Mouse (Mus musculus): Measurements from ENCODE around the gene Htr2b. TPM values are rescaled to one million over a fixed set of nuclear protein-coding genes. Genes with fewer than 3 reads are reported as not detected.

Htr2b gene
- polyA plus RNA-seq, 1 experiment from 2014 or later: 1.4 TPM

DNA sequence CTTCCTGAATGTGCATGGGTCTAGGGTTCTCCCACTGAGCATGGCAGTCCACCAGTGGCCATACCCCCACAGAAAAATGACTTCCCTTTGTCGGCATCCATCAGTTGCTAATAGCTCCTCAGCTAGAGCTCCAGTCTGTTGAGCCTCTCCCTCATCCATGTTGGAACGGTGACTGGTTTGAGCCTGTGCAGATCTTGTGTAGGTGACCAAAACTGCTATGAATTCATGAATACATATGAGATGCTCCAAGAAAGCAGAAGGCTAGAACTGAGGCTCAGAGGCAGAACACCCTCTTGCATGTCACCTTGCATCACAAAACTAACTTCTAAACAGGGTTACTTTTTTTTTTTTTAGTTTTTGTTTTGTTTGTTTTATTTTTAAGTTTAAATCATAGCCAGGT is 35.2 kb downstream of the Htr2b start:
- Histone ChIP-seq H3K27me3 (no peaks in the 10 kb centered on the region), H3K4me2 (replicated peaks) (no peak overlapping the region), H3K36me3 (peaks cover 74% of the 10 kb centered on the region), H3K4me3 (replicated peaks) (no peak overlapping the region), H3K9ac (no peak overlapping the region), H3K9me3 (replicated peaks) (no peaks in the 10 kb centered on the region), H3K4me1 (no peaks in the 10 kb centered on the region), H3K27ac (replicated peaks) (no peak overlapping the region)
- ATAC-seq (ENCODE audit: insufficient number of reproducible peaks, low FRiP score, low TSS enrichment, low read depth): no peak
- 99% methylated on average over 2 of the region's 2 CpGs for WGBS

DNA sequence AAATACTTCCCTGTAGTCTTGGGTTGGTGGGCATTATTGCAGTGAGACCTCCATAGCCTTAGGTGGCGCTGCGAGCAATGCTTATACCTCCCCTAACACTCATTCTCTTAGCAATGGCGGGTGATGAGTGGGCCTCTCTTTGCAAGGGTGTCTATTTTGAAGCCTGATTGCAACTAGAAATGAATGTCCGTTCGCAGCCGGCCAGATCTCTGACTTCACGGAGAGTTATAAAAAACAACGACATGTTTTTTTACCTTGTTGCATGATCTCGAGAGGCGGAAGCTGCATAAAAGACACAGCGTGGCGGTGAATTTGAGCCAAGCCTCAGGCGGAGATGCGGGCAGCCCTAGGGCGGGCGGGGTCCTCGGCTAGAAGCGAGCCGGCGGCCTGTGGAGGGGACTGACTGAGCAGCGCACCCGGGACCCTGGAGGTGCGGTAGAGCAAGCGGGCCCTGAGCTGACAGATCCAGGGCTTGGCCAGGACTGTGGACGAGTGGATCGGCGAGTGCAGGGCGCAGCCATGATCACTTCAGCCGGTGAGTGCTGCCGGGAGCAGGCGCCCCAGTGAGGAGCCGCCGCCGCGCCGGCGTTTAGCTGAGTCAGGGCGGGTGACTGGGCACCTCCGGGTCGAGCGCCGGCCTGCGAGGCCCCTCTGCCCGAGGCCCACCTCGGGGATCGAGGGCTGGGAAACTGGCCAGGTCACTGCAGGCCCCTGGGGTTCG is 47.3 kb downstream of the Htr2b start, which contains the start of gene Psmd1:
TSS of gene Psmd1 (plus strand) at position 117 of the 721 bp plus-strand sequence.
- peak within 1 kb of the TSS; percentile 81 for H3K4me2 ChIP-seq (replicated peaks)
- peak; percentile 92 for ATAC-seq (ENCODE audit: insufficient number of reproducible peaks, low FRiP score, low TSS enrichment, low read depth)

DNA sequence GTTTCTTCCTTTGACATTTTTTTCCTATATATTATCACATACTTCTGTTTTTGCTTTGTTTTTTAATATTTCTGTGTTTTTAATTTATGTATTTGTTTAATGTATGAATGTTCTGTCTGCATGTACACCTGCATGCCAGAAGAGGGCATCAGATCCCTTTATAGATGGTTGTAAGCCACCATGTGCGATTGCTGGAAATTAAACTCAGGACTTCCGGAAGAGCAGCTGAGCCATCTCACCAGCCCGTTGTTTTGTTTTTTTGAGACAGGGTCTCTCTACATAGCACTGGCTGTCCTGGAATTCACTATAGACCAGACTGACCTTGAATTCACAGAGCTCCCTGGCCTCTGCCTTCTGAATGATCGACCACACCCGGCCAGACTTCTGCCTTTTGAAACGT is 49.2 kb downstream of the Htr2b start:
- H3K4me3 ChIP-seq (replicated peaks): no peak overlapping the region
- ATAC-seq (ENCODE audit: insufficient number of reproducible peaks, low FRiP score, low TSS enrichment, low read depth): no peak
- H3K9me3 ChIP-seq (replicated peaks): no peaks in the 10 kb centered on the region
- H3K27me3 ChIP-seq: no peaks in the 10 kb centered on the region
- H3K4me2 ChIP-seq (replicated peaks): no peak overlapping the region
- H3K36me3 ChIP-seq: no peaks in the 10 kb centered on the region
- H3K9ac ChIP-seq: no peak overlapping the region
- H3K27ac ChIP-seq (replicated peaks): no peak overlapping the region
- H3K4me1 ChIP-seq: peaks cover 13% of the 10 kb centered on the region
- 75% methylated on average over 6 of the region's 6 CpGs for WGBS

More for the DNA sequence above, 47.3 kb downstream of the Htr2b start, which contains the start of gene Psmd1:
- peaks cover 9% of the 10 kb centered on the region for H3K4me1 ChIP-seq
- H3K4me3 ChIP-seq (replicated peaks): peak within 1 kb of the TSS; percentile 95
- no peaks in the 10 kb centered on the region for H3K27me3 ChIP-seq
- under 1% methylated on average over 47 of the region's 47 CpGs for WGBS
- peak within 1 kb of the TSS; percentile 98 for H3K9ac ChIP-seq
- H3K27ac ChIP-seq (replicated peaks): peak within 1 kb of the TSS; percentile 78
- H3K36me3 ChIP-seq: no peaks in the 10 kb centered on the region
- no peaks in the 10 kb centered on the region for H3K9me3 ChIP-seq (replicated peaks)

DNA sequence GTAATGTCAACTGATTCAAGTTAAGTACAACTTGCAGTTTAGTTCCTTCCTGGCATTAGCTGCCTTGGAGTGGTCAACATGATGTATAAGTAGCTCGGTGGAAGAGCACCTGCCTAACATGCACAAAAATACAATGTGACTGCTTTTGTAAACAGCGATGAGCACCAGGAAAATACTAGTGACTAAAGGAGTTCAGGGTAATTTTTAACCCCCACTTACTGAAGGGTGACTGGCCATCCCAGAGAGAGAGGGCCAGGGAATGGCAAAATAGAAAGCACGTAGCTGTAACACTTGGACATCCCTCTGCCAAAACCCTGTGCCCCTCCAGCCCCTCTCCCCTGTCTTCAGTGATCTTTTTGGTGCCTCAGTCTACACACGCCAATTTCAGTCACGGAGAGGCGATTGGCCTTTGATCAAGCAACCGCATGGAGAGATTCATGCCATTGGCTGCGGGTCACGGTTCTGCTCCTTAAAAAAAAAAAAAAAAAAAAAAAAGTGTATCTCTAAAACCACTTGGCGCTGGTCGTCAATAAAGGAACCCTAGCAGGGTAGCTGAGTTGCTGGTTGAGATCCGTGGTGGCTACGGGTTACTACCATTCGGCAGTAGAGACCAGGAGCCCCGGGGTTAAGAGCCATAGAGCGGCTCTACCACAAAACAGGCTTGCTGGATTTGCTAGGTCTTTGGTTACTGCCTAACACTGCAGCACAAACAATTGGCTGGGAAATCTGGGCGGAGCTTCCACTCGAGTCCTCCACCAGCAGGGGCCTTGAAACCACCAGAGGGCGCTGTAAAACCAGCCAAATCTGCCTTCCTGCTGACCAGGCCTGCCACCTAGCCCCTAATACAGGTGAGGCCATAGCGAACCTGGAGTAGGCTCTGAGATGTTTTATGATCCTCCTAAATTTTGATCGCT is 52.7 kb downstream of the Htr2b start:
- Histone ChIP-seq H3K9me3 (replicated peaks) (no peaks in the 10 kb centered on the region), H3K27ac (replicated peaks) (no peak overlapping the region), H3K36me3 (no peaks in the 10 kb centered on the region), H3K4me1 (0 out of 2 replicates have a peak, but pooled peaks cover 3% of the 10 kb centered on the region), H3K27me3 (no peaks in the 10 kb centered on the region), H3K4me3 (replicated peaks) (peak overlapping the region; percentile 38), H3K9ac (peak overlapping the region; percentile 13; the same call in 1 of the 2 replicates), H3K4me2 (replicated peaks) (peak overlapping the region; percentile 58)
- ATAC-seq (ENCODE audit: insufficient number of reproducible peaks, low FRiP score, low TSS enrichment, low read depth): peak; percentile 81
- WGBS: 10% methylated on average over 21 of the region's 21 CpGs

DNA sequence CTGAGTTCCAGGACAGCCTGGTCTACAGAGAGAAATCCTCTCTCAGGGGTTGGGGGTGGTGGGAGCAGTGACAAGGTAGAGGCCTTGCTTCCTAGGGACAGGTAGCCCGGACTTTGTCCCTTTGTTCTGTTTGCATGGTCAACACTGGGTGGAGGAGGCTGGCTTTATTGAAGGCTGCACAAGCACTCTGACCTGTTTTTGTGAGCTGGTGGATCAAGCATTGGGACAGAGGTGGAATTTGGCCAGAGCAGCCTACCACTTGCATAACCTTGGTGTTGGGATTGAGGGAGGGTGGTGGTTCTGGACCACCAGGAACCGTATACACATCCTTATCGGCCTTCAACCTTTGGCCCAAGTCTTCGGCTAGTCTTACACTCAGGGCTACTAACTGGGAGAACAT is 55.5 kb downstream of the Htr2b start:
- no peak overlapping the region for H3K4me2 ChIP-seq (replicated peaks)
- no peaks in the 10 kb centered on the region for H3K9me3 ChIP-seq (replicated peaks)
- no peaks in the 10 kb centered on the region for H3K36me3 ChIP-seq
- no peak for ATAC-seq (ENCODE audit: insufficient number of reproducible peaks, low FRiP score, low TSS enrichment, low read depth)
- no peaks in the 10 kb centered on the region for H3K27me3 ChIP-seq
- H3K4me3 ChIP-seq (replicated peaks): no peak overlapping the region
- 0 out of 2 replicates have a peak, but pooled peaks cover 3% of the 10 kb centered on the region for H3K4me1 ChIP-seq
- no peak overlapping the region for H3K9ac ChIP-seq
- WGBS: 87% methylated on average over 4 of the region's 4 CpGs
- no peak overlapping the region for H3K27ac ChIP-seq (replicated peaks)

DNA sequence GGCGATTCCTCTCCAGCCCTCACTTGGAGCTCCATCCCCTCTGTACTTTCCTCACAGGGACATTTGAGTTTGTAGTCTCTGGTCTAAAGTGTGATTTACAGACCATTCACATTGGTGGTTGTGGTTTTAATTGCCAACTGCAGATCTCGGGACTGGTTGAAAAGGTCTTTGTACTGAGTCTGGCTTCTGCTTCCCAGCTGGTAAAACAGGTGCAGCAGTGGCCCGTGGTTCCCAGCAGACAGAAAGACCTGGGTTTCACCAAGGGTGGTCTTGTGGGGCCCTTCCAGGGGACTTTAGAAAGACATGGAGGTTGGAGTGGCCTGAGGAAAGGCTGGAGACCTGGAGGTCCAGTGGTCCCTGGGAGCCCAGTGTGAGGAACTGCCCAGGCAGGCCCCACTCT is 56.8 kb downstream of the Htr2b start:
- Histone ChIP-seq H3K9ac (no peak overlapping the region), H3K27ac (replicated peaks) (no peak overlapping the region), H3K4me1 (0 out of 2 replicates have a peak, but pooled peaks cover 3% of the 10 kb centered on the region), H3K9me3 (replicated peaks) (no peaks in the 10 kb centered on the region), H3K27me3 (no peaks in the 10 kb centered on the region), H3K4me3 (replicated peaks) (no peak overlapping the region), H3K36me3 (no peaks in the 10 kb centered on the region), H3K4me2 (replicated peaks) (no peak overlapping the region)
- WGBS: 50% methylated on average over 3 of the region's 3 CpGs
- no peak for ATAC-seq (ENCODE audit: insufficient number of reproducible peaks, low FRiP score, low TSS enrichment, low read depth)

DNA sequence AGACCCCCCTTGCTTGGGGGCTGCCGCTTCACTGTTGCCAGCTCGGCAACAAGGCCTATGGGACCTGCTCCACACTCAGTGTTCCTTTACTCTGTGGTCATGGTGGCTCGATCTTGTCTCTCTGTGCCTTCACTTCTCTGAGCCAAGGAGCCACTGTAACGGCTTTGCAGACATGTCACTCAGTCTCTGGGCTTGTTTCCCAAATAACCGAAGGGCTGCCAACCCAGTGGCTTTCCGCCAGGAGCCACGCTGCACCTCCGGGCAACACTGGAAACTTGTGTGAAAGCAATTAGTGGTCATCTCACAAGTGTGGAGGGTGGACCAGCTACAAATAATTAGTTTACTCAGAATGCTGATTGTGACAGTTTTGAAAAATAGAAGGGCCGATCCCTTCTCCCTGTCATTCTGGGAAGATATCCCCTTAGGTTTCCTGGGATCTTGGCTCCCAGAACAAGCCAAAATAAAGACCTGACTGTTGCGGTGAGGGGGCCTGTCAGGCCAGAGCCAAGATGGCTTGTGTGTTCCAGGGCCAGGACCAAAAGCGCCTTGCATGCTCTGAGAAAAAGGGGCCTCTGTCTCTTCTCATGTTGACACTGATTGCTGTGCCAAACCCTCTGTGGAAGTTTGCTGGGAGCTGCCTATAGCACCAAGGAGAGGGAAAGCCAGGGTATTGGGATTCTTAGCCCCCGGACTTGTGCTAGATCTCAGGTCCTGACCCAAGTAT is 58.4 kb downstream of the Htr2b start:
- H3K4me1 ChIP-seq: no peaks in the 10 kb centered on the region
- H3K9me3 ChIP-seq (replicated peaks): no peaks in the 10 kb centered on the region
- peak; percentile 57 for ATAC-seq (ENCODE audit: insufficient number of reproducible peaks, low FRiP score, low TSS enrichment, low read depth)
- H3K4me3 ChIP-seq (replicated peaks): no peak overlapping the region
- H3K9ac ChIP-seq: no peak overlapping the region
- H3K27me3 ChIP-seq: peaks cover 8% of the 10 kb centered on the region
- H3K36me3 ChIP-seq: no peaks in the 10 kb centered on the region
- no peak overlapping the region for H3K27ac ChIP-seq (replicated peaks)
- WGBS: 68% methylated on average over 12 of the region's 12 CpGs
- no peak overlapping the region for H3K4me2 ChIP-seq (replicated peaks)

Other genes with a start within 250 kb of the Htr2b start
- gene Itm2c, start 217.7 kb downstream of the Htr2b start, polyA plus RNA-seq (2015; fragmentation: Nextera tagmentation; extraction: Ambion mirVana): 283 and 290 TPM in 2 replicates
- gene 4933407L21Rik, start 183.5 kb downstream of the Htr2b start, polyA plus RNA-seq (2015; fragmentation: Nextera tagmentation; extraction: Ambion mirVana): 0.45 and 1.2 TPM in 2 replicates
- 0.19 and 0.26 TPM in 2 replicates for gene Gpr55, start 151.0 kb downstream of the Htr2b start, polyA plus RNA-seq (2015; fragmentation: Nextera tagmentation; extraction: Ambion mirVana)
- gene Spata3, start 95.2 kb downstream of the Htr2b start, polyA plus RNA-seq (2015; fragmentation: Nextera tagmentation; extraction: Ambion mirVana): 0.24 TPM in 1 of 2 replicates, not detected in the other
- gene 2810459M11Rik, start 66.1 kb downstream of the Htr2b start, polyA plus RNA-seq (2015; fragmentation: Nextera tagmentation; extraction: Ambion mirVana): 0.66 and 0.81 TPM in 2 replicates
- gene Psmd1, start 47.6 kb downstream of the Htr2b start, polyA plus RNA-seq (2015; fragmentation: Nextera tagmentation; extraction: Ambion mirVana): 146 and 149 TPM in 2 replicates
- 0.51 TPM in 1 of 2 replicates, not detected in the other for gene Gm21972, start 21.7 kb upstream of the Htr2b start, polyA plus RNA-seq (2015; fragmentation: Nextera tagmentation; extraction: Ambion mirVana)
- 22.5 and 25.4 TPM in 2 replicates for gene Armc9, start 42.8 kb upstream of the Htr2b start, polyA plus RNA-seq (2015; fragmentation: Nextera tagmentation; extraction: Ambion mirVana)
- 4.4 and 5.5 TPM in 2 replicates for gene B3gnt7, start 190.9 kb upstream of the Htr2b start, polyA plus RNA-seq (2015; fragmentation: Nextera tagmentation; extraction: Ambion mirVana)
- gene Ncl, start 247.4 kb upstream of the Htr2b start, polyA plus RNA-seq (2015; fragmentation: Nextera tagmentation; extraction: Ambion mirVana): 362 and 366 TPM in 2 replicates

Data from embryonic facial prominence, embryonic 15.5 days (tissue).